Mouse (Mus musculus) kidney, embryonic 16.5 days (tissue): ENCODE data around the gene Pacs2. TPM values are rescaled to one million over a fixed set of nuclear protein-coding genes. Genes with fewer than 3 reads are reported as not detected.

Experiments
- ATAC-seq: fragments of 200-750 bp; cut with Nextera tagmentation; 2 replicates; pipeline ENCODE4 v1.8.0; 2017; ENCODE audit warnings: moderate TSS enrichment; ENCODE audit not compliant: low FRiP score, low TSS enrichment
- H3K27ac ChIP-seq: fragments of 300-500 bp; sonication (generic); 2 replicates; pipeline ENCODE4 v1.5.1; 2014; ENCODE audit warnings: low read length
- H3K27me3 ChIP-seq: fragments of 300-500 bp; sonication (generic); 2 replicates; pipeline ENCODE4 v1.6.1; 2014; ENCODE audit warnings: low read length, control low read depth, mixed read lengths; ENCODE audit not compliant: insufficient read depth
- H3K36me3 ChIP-seq: fragments of 300-500 bp; sonication (generic); 2 replicates; pipeline ENCODE4 v1.6.1; 2014; ENCODE audit warnings: low read length, control low read depth, mixed read lengths; ENCODE audit not compliant: insufficient read depth
- H3K4me1 ChIP-seq: fragments of 300-500 bp; sonication (generic); 2 replicates; pipeline ENCODE4 v1.6.1; 2014; ENCODE audit warnings: low read length, control low read depth, mixed read lengths; ENCODE audit not compliant: insufficient read depth
- H3K4me2 ChIP-seq: fragments of 300-500 bp; sonication (generic); replicated peaks from 2 replicates; pipeline ENCODE4 v1.6.1; 2014; ENCODE audit warnings: low read depth, low read length
- H3K4me3 ChIP-seq: fragments of 300-500 bp; sonication (generic); 2 replicates; pipeline ENCODE4 v1.5.1; 2014; ENCODE audit warnings: mild to moderate bottlenecking, low read length
- H3K9ac ChIP-seq: fragments of 300-500 bp; sonication (generic); replicated peaks from 2 replicates; pipeline ENCODE4 v1.6.1; 2014; ENCODE audit warnings: low read length
- H3K9me3 ChIP-seq: fragments of 300-500 bp; sonication (generic); 2 replicates; pipeline ENCODE4 v1.6.1; 2016; ENCODE audit warnings: low read length, control low read depth
- WGBS: fragments of 180-500 bp; shearing (Covaris S2); extraction: QIAGEN DNeasy Blood & Tissue Kit; methylation state at CpG from one replicate; pipeline ENCODE4 v1.1.7; 2014; 5-methylcytosine and 5-hydroxymethylcytosine counted together
- polyA plus RNA-seq: library from polyadenylated mRNA; unstranded; fragments of >200 nt; fragmentation: Nextera tagmentation; extraction: Ambion mirVana; gene quantifications from 2 replicates; pipeline ENCODE4 v1.2.1, GENCODE M21; 2015

Gene Pacs2
- polyA plus RNA-seq, 1 experiment from 2014 or later: 13.8 TPM

- no peak for ATAC-seq
- Histone ChIP-seq H3K4me3 (no peak overlapping the region), H3K9me3 (no peaks in the 10 kb centered on the region), H3K4me1 (peaks cover 20% of the 10 kb centered on the region), H3K4me2 (no peak overlapping the region), H3K9ac (no peak overlapping the region), H3K27me3 (no peaks in the 10 kb centered on the region), H3K36me3 (peaks cover 24% of the 10 kb centered on the region), H3K27ac (no peak overlapping the region)
- 87% methylated on average over 6 of the region's 6 CpGs for WGBS
Measured at GRCm38 (mm10) chr12:113071321-113071720, 57.0 kb downstream of the Pacs2 start.

- Histone ChIP-seq H3K27ac (no peak overlapping the region), H3K4me1 (peaks cover 20% of the 10 kb centered on the region), H3K9ac (no peak overlapping the region), H3K36me3 (peaks cover 24% of the 10 kb centered on the region), H3K27me3 (no peaks in the 10 kb centered on the region), H3K9me3 (no peaks in the 10 kb centered on the region), H3K4me3 (no peak overlapping the region), H3K4me2 (no peak overlapping the region)
- 79% methylated on average over 6 of the region's 6 CpGs for WGBS
- no peak for ATAC-seq
Measured at GRCm38 (mm10) chr12:113071827-113072226, 57.5 kb downstream of the Pacs2 start.

DNA sequence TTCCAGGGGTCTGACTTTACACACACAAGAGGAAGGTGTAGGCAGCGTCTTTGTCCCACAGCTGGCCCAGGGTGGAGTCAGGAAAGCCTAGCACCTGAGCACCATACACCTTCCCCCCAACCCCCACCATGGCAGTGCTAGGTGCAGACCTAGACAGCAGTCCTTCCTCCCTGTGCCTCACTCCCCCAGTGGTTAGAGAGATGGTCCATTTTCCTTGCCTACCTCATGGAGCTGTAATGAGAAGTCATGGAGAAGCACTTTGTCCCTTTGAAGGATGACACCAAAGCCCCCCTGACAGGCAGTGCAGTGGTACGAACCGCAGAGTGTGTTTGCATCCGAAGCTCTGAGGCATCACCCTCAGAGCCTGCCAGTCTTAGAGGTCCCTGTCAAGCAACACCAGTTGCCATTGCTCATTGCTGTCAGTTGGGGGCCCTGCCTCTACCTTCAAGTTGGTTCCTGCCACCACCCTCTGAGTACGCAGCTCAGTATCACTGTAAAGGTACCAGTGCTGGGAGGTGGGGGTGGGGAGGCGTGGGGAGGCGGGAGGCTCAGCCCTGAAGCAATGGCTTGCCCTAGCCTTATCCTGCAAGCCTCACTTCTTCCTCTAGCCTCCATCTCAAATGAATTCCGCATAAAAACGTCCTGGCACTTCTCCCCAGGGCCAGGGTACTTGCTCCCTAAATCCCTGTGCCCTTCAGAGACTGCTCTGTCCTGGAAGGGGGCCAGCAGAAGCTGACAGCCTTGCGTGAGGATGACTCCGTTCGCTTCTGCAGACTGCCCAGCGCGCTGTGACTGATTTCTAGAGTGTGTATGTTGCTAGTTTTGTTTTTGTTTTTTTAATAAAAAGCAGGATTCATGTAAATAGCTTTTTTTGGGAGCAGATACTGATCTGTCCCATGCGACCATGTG is 59.4 kb downstream of the Pacs2 start:
- Histone ChIP-seq H3K36me3 (peaks cover 22% of the 10 kb centered on the region), H3K4me2 (peak overlapping the region; percentile 93), H3K27me3 (no peaks in the 10 kb centered on the region), H3K27ac (peak overlapping the region; percentile 91), H3K4me3 (peak overlapping the region; percentile 53), H3K4me1 (peaks cover 20% of the 10 kb centered on the region), H3K9me3 (no peaks in the 10 kb centered on the region), H3K9ac (peak overlapping the region; percentile 79)
- WGBS: 9% methylated on average over 15 of the region's 15 CpGs
- ATAC-seq: peak; percentile 52

DNA sequence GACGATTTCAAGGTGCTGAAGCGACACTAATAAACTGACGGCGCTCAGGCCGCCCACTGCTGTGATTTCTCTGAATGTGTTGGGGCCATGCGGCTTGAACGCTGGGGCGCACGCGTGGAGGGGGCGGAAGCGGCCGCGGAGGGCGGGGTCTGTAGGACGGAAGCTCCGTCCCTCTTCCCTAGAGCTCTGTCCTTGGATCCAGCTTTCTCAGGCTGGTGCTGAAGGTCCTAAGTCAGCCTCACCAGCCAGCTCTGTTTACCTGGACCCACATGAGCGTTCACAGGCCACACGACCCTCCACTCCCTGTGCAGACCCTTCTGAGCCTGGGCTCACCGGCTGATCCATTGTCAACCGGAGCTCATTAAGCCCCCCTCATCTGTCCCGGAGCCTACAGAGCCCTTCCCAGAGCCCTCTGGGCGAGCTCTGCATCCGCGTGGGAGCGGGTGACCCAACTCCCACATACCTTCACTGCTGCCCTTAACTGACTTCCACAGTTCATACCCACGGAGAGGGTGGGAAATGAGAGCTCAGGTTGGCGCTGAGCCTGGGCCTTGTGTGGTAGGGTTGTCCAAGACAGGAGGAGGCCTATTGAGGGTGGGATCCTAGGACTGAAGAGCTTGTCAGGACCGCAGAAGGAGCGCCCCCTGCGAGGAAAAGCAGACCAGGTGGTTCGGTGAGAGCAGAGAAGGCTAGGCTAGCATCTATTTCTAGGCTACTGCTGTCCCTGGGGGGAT is 60.2 kb downstream of the Pacs2 start, which contains the start of gene Tex22:
Gene Tex22, plus strand, starts transcription at position 174 of the 734 bp plus-strand sequence.
- Histone ChIP-seq H3K27ac (peak within 1 kb of the TSS; percentile 91), H3K9me3 (no peaks in the 10 kb centered on the region), H3K4me1 (peaks cover 20% of the 10 kb centered on the region), H3K9ac (peak within 1 kb of the TSS; percentile 79), H3K4me2 (peak within 1 kb of the TSS; percentile 93), H3K27me3 (no peaks in the 10 kb centered on the region), H3K36me3 (peaks cover 16% of the 10 kb centered on the region), H3K4me3 (peak within 1 kb of the TSS; percentile 53)
- ATAC-seq: peak; percentile 94
- 2% methylated on average over 32 of the region's 32 CpGs for WGBS

- Histone ChIP-seq H3K4me1 (peaks cover 20% of the 10 kb centered on the region), H3K4me2 (peak overlapping the region; percentile 93), H3K27me3 (no peaks in the 10 kb centered on the region), H3K9me3 (no peaks in the 10 kb centered on the region), H3K36me3 (peaks cover 13% of the 10 kb centered on the region), H3K4me3 (peak overlapping the region; percentile 53), H3K27ac (peak overlapping the region; percentile 91), H3K9ac (peak overlapping the region; percentile 79)
- peak; percentile 83 for ATAC-seq
- WGBS: 5% methylated on average over 10 of the region's 10 CpGs
Measured at GRCm38 (mm10) chr12:113075063-113075454, 60.8 kb downstream of the Pacs2 start.

DNA sequence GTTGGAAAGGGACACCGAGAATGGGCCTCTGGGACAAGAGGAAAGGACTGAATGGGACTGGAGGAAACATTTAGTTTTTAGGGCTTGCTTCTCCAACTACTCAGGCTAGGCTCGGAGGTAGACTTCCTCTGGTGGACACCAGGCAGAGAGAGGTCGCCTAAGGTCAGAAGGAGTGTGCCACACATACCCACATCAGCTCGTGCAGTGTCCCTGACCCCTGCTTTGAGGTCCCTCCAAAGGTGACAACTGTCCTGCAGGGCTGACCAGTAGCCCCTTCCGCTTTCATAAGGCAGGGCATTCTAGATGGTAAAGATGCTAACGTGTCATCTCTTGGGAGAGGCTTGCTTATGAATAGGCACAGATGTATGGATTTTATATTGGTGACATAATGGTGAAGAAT is 61.2 kb downstream of the Pacs2 start:
- no peaks in the 10 kb centered on the region for H3K27me3 ChIP-seq
- H3K9me3 ChIP-seq: no peaks in the 10 kb centered on the region
- 38% methylated on average over 6 of the region's 6 CpGs for WGBS
- H3K9ac ChIP-seq: peak overlapping the region; percentile 60
- peaks cover 10% of the 10 kb centered on the region; the same call in 1 of the 2 replicates for H3K36me3 ChIP-seq
- H3K4me3 ChIP-seq: peak overlapping the region; percentile 53; the same call in 1 of the 2 replicates
- H3K4me1 ChIP-seq: peaks cover 20% of the 10 kb centered on the region
- ATAC-seq: 0 out of 2 replicates have a peak, but pooled peaks have one; percentile 4
- no peak overlapping the region for H3K27ac ChIP-seq
- H3K4me2 ChIP-seq: peak overlapping the region; percentile 93

GRCm38 (mm10) chr12:113087276-113087675 is 73.0 kb downstream of the Pacs2 start:
- H3K36me3 ChIP-seq: no peaks in the 10 kb centered on the region
- no peak overlapping the region for H3K9ac ChIP-seq
- H3K27me3 ChIP-seq: no peaks in the 10 kb centered on the region; the same call in 1 of the 2 replicates
- no peak for ATAC-seq
- H3K4me1 ChIP-seq: no peaks in the 10 kb centered on the region
- H3K27ac ChIP-seq: no peak overlapping the region
- H3K4me3 ChIP-seq: no peak overlapping the region
- 63% methylated on average over 3 of the region's 3 CpGs for WGBS
- no peak overlapping the region for H3K4me2 ChIP-seq
- no peaks in the 10 kb centered on the region for H3K9me3 ChIP-seq

DNA sequence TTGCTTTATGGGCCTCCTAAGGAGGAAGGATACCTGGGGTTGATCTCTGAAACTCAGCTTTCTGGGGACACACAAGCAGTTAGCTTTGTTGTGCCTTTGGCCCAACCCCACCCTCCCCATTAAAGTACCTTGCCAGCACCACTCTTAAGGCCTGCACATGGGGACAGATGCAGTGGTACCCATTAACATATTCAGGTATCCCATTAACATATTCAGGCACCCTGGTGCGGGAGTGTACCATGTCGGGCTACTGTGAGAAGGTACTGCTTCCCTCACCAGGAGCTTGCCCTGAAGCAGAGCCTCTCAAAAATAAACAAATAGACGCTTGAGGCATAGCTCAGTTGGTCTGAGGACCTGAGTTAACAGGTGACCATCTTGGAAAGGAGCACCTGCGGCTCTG is 73.7 kb downstream of the Pacs2 start:
- H3K9ac ChIP-seq: no peak overlapping the region
- WGBS: 42% methylated on average over 4 of the region's 4 CpGs
- no peak for ATAC-seq

DNA sequence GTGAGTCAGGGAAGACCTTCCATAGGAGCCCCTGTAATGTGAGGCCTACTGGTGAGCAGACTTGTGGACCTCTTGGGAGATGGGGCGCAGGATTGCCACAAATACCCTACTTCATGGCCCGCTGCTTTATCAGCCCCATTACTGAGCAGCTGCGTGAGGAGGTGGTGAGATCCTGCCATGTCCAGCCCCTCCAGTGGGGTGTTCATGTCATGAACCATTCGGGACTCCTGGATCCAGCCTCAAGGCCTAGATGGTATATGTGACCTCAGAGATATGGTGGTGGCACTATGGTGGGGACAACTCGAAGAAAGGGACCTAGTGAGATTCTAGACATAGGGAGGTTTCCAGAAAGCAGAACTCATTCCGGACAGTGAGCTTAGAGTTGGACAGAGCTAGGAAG is 74.8 kb downstream of the Pacs2 start:
- WGBS: 86% methylated on average over 6 of the region's 6 CpGs
- H3K27ac ChIP-seq: no peak overlapping the region
- peak; percentile 59; the same call in 1 of the 2 replicates for ATAC-seq
- H3K4me3 ChIP-seq: no peak overlapping the region
- no peaks in the 10 kb centered on the region for H3K9me3 ChIP-seq
- H3K4me1 ChIP-seq: no peaks in the 10 kb centered on the region
- no peak overlapping the region for H3K9ac ChIP-seq
- no peaks in the 10 kb centered on the region for H3K36me3 ChIP-seq
- H3K4me2 ChIP-seq: no peak overlapping the region
- H3K27me3 ChIP-seq: no peaks in the 10 kb centered on the region; the same call in 1 of the 2 replicates

More for the DNA sequence above, 73.7 kb downstream of the Pacs2 start:
- Histone ChIP-seq H3K9me3 (no peaks in the 10 kb centered on the region), H3K36me3 (no peaks in the 10 kb centered on the region), H3K4me2 (no peak overlapping the region), H3K4me3 (no peak overlapping the region), H3K4me1 (no peaks in the 10 kb centered on the region), H3K27me3 (no peaks in the 10 kb centered on the region; the same call in 1 of the 2 replicates), H3K27ac (no peak overlapping the region)
